Mouse (Mus musculus) ovary, adult 18-20 months (tissue): ENCODE results near the gene Cdk6.
"Not testable (repeated sequence)": the region's sequence is repeated elsewhere in the genome, so short reads cannot be mapped to it uniquely, and the experiment has no call there.

Experiments used
- DNase-seq: peaks from one replicate; pipeline ENCODE4 v3.0.0; 2022; ENCODE audit warnings: low spot score, mixed read lengths

The Cdk6 gene

DNA sequence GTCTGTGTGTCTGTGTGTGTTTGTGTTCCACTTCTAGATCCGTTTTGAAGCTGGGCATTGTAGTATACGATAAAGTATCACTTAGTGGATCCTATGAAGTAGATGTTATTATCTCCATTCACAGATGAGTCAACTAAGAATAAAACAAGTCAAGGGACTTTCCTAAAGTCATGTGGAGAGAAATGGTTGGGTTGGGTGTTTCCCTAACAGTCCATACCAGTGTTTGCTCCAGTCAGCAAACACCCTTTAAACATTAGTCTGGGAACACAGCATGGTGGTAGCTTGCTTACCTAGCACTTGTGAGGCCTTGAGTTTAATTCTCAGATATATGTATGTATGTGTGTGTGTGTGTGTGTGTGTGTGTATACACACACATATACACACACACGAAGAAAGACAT, 168.2 kb downstream of the Cdk6 start:
- DNase-seq: no peak

DNA sequence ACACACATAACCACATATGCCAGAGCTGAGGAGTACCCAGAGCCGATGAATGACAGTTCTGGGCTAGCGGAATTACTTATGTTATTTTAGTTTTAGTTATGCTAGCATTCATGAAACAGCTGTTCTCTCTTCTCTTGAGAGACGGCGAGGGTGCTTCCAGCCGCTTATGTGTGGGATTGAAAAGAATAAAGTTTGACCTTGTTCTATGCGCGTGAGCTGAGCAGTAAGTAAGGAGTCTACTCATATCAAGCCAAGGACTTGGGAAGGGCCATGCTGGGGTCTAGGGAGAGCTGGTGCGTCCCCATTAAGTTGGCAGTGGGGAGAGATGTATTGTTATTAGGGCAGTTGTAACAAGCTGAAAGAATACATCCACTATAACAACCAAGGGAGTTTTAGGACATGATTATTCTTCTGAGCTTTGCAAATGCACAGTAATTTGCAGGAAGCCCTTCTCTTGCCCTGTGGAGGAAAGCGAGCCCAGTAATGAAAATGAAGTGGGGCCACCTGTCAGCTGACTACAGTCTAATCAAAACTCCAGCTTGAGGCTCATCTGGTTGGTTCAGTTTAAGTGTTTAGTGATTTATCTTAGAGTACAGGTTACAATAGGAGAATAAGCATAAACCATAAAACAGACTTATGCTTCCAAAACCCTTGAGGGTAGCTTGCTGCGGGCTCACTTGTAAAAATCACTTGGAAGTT, 170.0 kb downstream of the Cdk6 start:
- no peak for DNase-seq

DNA sequence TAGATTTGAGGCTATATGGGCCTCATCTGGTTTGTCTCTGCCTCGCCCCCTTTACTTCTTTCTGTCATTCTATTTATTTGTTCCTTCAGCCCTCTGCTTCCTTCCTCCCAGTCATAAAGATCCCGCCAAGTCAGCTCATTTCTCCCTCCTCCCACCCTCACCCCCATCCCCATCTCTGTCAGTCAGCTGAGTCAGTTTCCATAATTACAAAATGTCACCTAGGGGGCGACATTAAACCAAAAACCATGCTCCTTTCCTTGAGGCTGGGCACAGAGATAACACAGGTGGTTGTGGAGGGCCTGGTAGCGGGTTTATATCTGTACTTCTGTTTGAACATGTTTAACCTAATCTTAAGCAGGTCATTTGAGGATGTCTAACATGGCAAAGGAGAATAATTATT, 171.3 kb downstream of the Cdk6 start:
- DNase-seq: no peak

- no peak for DNase-seq
Observed at GRCm38 (mm10) chr5:3514901-3515311, 173.6 kb downstream of the Cdk6 start.

DNA sequence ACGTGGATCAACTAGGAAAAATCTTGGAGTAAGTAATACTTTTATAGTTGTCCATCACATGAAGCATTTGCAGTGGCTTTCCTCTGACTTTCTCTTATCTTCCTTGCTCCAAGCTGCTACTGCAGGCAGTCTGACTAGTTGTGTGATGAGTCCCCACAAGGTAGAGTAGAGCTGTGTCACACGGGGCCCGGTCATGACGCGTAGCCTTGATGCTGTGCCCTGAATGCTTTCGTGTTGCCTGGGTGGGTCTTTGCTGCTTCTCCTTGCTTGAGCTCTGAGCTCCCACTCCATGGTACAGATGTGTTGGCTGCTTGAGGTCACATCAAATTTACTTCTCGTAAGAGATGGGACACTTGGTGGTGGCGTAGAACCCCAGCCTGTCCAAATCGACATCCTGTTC, 174.2 kb downstream of the Cdk6 start:
- no peak for DNase-seq

GRCm38 (mm10) chr5:3516481-3517075, 175.3 kb downstream of the Cdk6 start:
- peak; percentile 30 for DNase-seq

DNA sequence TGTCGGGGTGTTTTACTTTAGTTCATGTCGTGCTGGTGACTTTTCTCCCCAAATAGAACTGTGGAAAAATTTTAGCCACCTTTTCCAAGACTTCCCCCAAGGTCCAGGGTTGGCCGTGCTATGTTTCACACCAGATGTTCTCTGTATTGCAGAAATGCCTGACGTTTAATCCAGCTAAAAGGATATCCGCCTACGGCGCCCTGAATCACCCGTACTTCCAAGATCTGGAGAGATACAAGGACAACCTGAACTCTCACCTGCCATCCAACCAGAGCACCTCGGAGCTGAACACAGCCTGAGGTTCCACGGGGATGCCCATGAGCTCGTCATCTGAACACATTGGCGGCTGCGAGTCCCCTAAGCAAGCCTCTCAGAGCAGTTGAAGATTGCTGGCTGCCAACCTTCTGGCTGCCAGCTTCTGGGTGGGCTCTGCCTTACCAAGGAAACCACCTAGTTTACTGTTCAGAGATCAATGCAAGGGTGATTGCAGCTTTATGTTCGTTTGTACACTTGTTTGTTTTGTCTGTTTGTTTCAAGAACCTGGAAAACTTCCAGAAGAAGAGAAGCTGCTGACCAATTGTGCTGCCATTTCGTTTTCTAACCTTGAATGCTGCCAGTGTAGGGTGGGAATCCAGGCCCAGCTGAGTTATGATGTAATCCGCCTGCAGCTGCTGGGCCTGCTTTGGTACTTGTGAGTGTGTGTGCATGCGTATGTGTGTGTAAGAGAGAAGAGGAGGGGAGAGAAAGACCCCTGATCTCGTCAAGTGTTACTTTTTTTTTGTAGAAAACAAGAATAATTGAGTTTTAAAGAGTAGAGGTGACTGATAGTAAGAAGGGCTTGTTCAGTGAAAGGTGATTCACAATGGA, 179.4 kb downstream of the Cdk6 start:
- DNase-seq: no peak

DNA sequence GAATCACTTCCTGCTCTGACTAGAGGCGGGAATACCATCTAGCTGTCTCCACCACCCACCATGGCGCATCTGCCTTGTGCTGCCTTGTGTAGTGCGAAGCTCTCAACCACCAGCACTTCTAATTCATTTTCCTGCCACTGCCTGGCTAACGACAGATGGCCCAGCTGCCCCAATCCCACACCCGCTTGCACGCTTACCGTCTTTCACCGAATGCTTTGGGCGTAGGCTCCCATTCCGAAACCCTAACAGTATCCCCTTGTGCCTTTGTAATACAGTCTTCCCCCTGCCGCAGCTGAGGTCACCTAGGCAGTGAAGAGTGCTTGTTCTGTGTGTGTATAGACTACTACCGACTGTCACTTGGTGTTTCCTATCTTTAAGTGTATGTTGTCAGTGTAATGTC, 180.5 kb downstream of the Cdk6 start:
- no peak for DNase-seq

GRCm38 (mm10) chr5:3522826-3523225, 181.5 kb downstream of the Cdk6 start:
- DNase-seq: no peak

- no peak for DNase-seq
Observed at GRCm38 (mm10) chr5:3527041-3527691, 185.9 kb downstream of the Cdk6 start.

GRCm38 (mm10) chr5:3529585-3530189, 188.4 kb downstream of the Cdk6 start:
- no peak for DNase-seq

- DNase-seq: not testable (repeated sequence)
Observed at GRCm38 (mm10) chr5:3532048-3532447, 190.8 kb downstream of the Cdk6 start.

DNA sequence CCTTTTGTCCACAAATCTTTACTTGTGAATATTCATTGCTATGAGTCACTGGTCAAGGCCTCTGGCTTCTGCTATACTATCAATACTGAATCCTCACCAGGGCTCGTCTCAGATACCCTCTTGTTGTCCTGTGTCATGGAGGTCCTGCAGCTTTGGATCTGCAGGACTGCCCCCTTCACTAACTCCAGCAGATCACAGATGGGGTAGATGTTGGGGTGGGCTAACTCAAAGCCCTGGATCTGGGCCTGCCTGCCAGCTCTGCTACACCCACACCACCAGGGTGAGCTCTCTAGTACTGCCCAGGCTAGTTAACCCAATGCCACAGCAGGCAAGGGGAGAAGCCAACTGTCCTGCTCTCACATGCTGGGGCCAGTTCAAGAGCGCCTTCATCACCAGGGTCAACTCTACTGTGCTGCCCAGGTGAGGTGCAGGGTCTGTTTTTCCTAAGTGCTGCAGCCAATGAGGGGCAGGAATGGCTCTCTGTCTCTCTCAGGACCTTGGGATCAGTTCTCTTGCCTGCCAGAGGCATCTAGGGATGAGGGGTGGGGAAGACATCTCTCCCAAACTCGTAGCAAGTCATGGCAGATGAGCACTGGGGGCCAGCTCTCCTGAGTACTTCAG, 195.4 kb downstream of the Cdk6 start:
- no peak for DNase-seq

DNA sequence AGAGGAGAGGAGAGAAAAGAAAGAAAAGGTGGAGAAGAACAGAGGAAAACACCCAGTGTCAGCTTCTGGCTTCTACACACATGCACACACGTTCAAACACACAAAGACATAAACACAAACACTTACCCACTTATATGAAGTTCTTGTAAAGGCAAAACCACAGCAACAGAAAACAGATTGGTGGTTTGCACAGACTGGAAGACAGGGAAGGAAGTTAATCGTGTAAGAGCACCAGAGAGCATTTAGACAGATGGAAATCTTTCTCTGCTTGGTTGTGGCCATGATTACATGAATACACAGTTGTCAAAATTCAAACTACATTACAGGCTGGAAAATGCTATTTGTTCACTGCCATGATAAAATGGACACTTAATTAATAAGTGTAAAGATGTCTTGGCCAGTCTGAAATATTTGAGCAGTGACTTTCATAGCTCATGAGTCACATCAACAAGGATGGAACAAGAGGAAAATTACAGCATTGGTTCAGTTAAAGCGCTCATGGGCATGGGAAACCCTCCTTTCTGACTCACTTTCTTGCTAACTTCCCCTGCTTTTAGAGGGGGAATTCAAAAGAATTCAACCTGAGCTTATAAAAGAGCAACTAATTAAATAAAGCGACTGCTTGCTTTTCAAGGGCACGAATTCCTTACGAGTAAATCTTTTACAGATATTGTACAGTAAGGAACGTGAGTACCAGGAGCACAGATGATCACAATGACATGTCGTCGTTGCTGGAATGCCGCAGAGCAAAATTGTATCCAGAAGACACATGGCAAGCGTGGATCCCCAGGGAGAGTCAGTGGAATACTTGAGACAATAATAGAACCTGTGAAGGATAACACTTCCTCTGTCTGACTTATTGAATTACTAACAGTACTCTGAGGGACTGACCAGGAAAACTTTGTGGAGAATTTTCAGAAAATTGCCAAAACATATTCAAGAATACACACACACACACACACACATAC, 197.5 kb downstream of the Cdk6 start:
- DNase-seq: no peak

GRCm38 (mm10) chr5:3541871-3542270, 200.6 kb downstream of the Cdk6 start:
- no peak for DNase-seq

- DNase-seq: peak; percentile 87
Observed at GRCm38 (mm10) chr5:3543629-3544479, 202.6 kb downstream of the Cdk6 start, which contains the start of gene Fam133b. TSS of gene Fam133b (plus strand) at chr5:3543833.

DNA sequence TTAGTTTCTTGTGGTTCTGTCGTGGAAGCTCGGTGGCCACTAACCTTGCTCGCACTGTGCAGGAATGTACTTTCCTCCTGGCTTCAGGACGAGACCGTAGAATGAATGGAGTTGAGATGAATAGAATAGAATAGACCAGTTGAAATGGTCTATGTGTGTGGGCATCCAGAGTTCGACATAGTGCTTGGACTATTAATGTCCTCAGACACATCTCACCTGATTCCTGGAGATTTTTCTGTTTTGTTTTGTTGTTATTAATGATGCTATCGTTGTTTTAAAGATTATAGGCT, 203.1 kb downstream of the Cdk6 start:
- DNase-seq: no peak

GRCm38 (mm10) chr5:3546226-3546625, 204.9 kb downstream of the Cdk6 start:
- no peak for DNase-seq

DNA sequence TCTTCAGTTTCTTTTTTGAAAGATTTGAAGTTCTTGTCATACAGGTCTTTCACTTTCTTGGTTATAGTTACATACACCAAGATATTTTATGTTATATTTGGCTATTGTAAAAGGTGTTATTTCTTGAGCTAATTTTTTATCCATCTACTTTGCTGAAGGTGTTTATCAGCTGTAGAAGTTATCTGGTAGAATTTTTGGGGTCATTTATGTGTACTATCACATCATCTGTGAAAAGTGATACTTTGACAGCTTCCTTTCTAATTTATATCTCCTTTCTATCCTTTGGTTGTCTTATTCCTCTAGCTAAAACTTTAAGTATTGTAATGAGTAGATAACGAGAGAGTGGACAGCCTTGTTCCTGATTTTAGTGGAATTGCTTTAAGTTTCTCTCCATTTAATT, 210.2 kb downstream of the Cdk6 start:
- DNase-seq: no peak

DNA sequence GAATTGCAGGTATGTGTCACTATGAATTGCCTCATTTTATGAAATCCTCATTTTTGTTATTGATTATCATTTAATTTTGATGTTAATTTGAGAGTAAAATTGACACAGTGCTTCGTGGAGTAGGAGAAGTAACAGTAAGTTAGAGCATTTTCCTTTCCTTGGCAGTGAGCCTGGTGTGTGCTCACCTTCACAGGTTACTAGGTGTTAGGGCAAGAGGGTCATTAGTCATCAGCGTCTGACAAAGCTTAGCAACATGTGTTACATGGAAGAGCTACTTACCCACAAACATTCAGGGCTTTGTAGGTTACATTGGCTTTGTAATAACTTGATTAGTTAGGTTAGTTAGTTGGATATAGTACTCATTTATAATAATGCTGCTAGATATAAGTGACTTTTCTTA, 212.9 kb downstream of the Cdk6 start:
- no peak for DNase-seq
